Mouse (Mus musculus) cerebellum, adult 2 months (tissue): ENCODE data around the gene Jsrp1. TPM values are rescaled to one million over a fixed set of nuclear protein-coding genes. Genes with fewer than 3 reads are reported as not detected.

Experiments used
- DNase-seq, 2 experiments: peaks; one replicate each; pipeline ENCODE4 v3.0.0; 2021
- H3K27ac ChIP-seq: fragments of 200-500 bp; 2 replicates; pipeline ENCODE4 v1.5.1; 2012; ENCODE audit warnings: low read length, control low read depth, inconsistent platforms; ENCODE audit not compliant: insufficient read depth
- H3K27me3 ChIP-seq: fragments of 200-500 bp; 2 replicates; pipeline ENCODE4 v1.6.1; 2012; ENCODE audit warnings: inconsistent platforms, mild to moderate bottlenecking, low read length, moderate library complexity; ENCODE audit not compliant: control insufficient read depth, insufficient read depth
- H3K4me1 ChIP-seq: fragments of 200-500 bp; 2 replicates; pipeline ENCODE4 v1.6.1; 2011; ENCODE audit warnings: low read length; ENCODE audit not compliant: control insufficient read depth, insufficient read depth
- H3K4me3 ChIP-seq: fragments of 200-500 bp; replicated peaks from 2 replicates; pipeline ENCODE3; 2011; ENCODE audit warnings: mild to moderate bottlenecking, low read depth, low read length, control low read depth; ENCODE audit not compliant: insufficient read depth
- CTCF ChIP-seq: fragments of 200-500 bp; IDR thresholded peaks from 2 replicates; pipeline ENCODE4 v1.5.1; 2011; ENCODE audit warnings: low read depth, mild to moderate bottlenecking, control low read depth, low read length, moderate library complexity, borderline replicate concordance; ENCODE audit not compliant: insufficient read depth
- POLR2A ChIP-seq: fragments of 200-500 bp; IDR thresholded peaks from 2 replicates; pipeline ENCODE4 v1.6.1; 2011; ENCODE audit warnings: low read length, control low read depth, borderline replicate concordance; ENCODE audit not compliant: insufficient read depth
- WGBS: fragments of 180-500 bp; shearing (Covaris S2); methylation state at CpG from one replicate; pipeline ENCODE4 v1.1.7; 2018; 5-methylcytosine and 5-hydroxymethylcytosine counted together
- polyA plus RNA-seq: library from polyadenylated mRNA; depleted of rRNA; stranded (reverse); fragments of >200 nt; gene quantifications from 2 replicates; pipeline ENCODE4 v1.2.3, GENCODE M21; 2012

Gene Jsrp1
- polyA plus RNA-seq, 1 experiment: 0.38 TPM

- 87% methylated on average over 19 of the region's 19 CpGs for WGBS
- TF ChIP-seq POLR2A (no peak), CTCF (no peak)
- DNase-seq: peak in 1 of 2 experiments; percentile 31
- no peaks in the 10 kb centered on the region for H3K27me3 ChIP-seq
- peaks cover 57% of the 10 kb centered on the region for H3K4me1 ChIP-seq
- peak overlapping the region; percentile 96 for H3K27ac ChIP-seq
- no peak overlapping the region for H3K4me3 ChIP-seq
These were observed 22.4 kb downstream of the Jsrp1 start for GRCm38 (mm10) chr10:80790761-80791404.

GRCm38 (mm10) chr10:80787517-80787916 lies 25.8 kb downstream of the Jsrp1 start:
- Histone ChIP-seq H3K4me3 (no peak overlapping the region), H3K4me1 (peaks cover 47% of the 10 kb centered on the region), H3K27ac (no peak overlapping the region), H3K27me3 (no peaks in the 10 kb centered on the region)
- no peak for DNase-seq
- WGBS: 49% methylated on average over 2 of the region's 2 CpGs
- TF ChIP-seq CTCF: no peak
- TF ChIP-seq POLR2A: no peak

- peak in 1 of 2 experiments; percentile 55 for DNase-seq
- Histone ChIP-seq H3K27ac (peak overlapping the region; percentile 37), H3K4me1 (peaks cover 31% of the 10 kb centered on the region), H3K27me3 (no peaks in the 10 kb centered on the region), H3K4me3 (no peak overlapping the region)
- TF ChIP-seq CTCF (no peak), POLR2A (no peak)
- WGBS: 27% methylated on average over 11 of the region's 11 CpGs
These were observed 27.3 kb downstream of the Jsrp1 start for GRCm38 (mm10) chr10:80785963-80786362.

GRCm38 (mm10) chr10:80784871-80785270 lies 28.4 kb downstream of the Jsrp1 start:
- TF ChIP-seq POLR2A (no peak), CTCF (no peak)
- WGBS: 59% methylated on average over 12 of the region's 12 CpGs
- H3K27ac ChIP-seq: no peak overlapping the region
- no peaks in the 10 kb centered on the region for H3K27me3 ChIP-seq
- DNase-seq: no peak
- no peak overlapping the region for H3K4me3 ChIP-seq
- H3K4me1 ChIP-seq: peaks cover 21% of the 10 kb centered on the region

- TF ChIP-seq POLR2A (no peak), CTCF (no peak)
- peaks cover 21% of the 10 kb centered on the region for H3K4me1 ChIP-seq
- H3K27me3 ChIP-seq: no peaks in the 10 kb centered on the region
- no peak for DNase-seq
- no peak overlapping the region for H3K27ac ChIP-seq
- 93% methylated on average over 2 of the region's 2 CpGs for WGBS
- H3K4me3 ChIP-seq: no peak overlapping the region
These were observed 29.0 kb downstream of the Jsrp1 start for GRCm38 (mm10) chr10:80784302-80784701.

GRCm38 (mm10) chr10:80779565-80779964 lies 33.7 kb downstream of the Jsrp1 start:
- no peak overlapping the region for H3K4me3 ChIP-seq
- H3K27ac ChIP-seq: no peak overlapping the region
- no peak for DNase-seq
- H3K27me3 ChIP-seq: no peaks in the 10 kb centered on the region
- TF ChIP-seq POLR2A (no peak), CTCF (no peak)
- H3K4me1 ChIP-seq: peaks cover 39% of the 10 kb centered on the region

- Histone ChIP-seq H3K27ac (peak overlapping the region; percentile 86), H3K4me1 (peaks cover 61% of the 10 kb centered on the region), H3K4me3 (no peak overlapping the region), H3K27me3 (no peaks in the 10 kb centered on the region)
- DNase-seq: peak; percentile 64 to 75
- WGBS: 48% methylated on average over 5 of the region's 5 CpGs
- no peak for TF ChIP-seq POLR2A
- no peak for TF ChIP-seq CTCF
These were observed 36.2 kb downstream of the Jsrp1 start for GRCm38 (mm10) chr10:80777123-80777522.

- Histone ChIP-seq H3K27ac (peak overlapping the region; percentile 86), H3K4me3 (no peak overlapping the region), H3K4me1 (peaks cover 61% of the 10 kb centered on the region), H3K27me3 (no peaks in the 10 kb centered on the region)
- 54% methylated on average over 6 of the region's 6 CpGs for WGBS
- peak in 1 of 2 experiments; percentile 31 for DNase-seq
- no peak for TF ChIP-seq POLR2A
- no peak for TF ChIP-seq CTCF
These were observed 36.9 kb downstream of the Jsrp1 start for GRCm38 (mm10) chr10:80776358-80776869.
